Mouse (Mus musculus) kidney, adult 11 months (tissue): ENCODE data around the gene Mylk.

Experiments used
- DNase-seq: peaks from one replicate; pipeline ENCODE4 v3.0.0; 2022

Mylk gene

DNA sequence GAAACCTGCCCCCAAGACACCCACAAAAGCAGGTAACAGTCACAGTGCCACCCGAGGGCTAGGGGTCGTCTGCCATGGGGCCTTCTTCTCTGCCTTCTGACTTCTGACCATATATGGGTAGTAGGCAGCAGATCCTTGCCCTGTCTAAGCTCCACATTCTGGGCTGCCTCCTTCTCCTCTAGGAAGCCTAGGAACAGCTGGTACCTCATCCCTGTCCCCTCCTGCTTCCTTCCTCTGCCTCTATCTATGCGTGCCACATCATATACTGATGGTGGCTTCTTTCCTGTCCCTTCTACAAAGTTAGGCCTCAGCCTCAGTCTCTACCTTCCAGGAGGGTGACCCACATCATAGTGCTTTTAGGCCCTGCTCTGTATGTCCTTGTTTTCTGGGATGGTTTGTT lies 207.8 kb downstream of the Mylk start:
- no peak for DNase-seq

GRCm38 (mm10) chr16:34953501-34953900 lies 208.5 kb downstream of the Mylk start:
- no peak for DNase-seq

GRCm38 (mm10) chr16:34957487-34958230 lies 212.6 kb downstream of the Mylk start:
- no peak for DNase-seq

DNA sequence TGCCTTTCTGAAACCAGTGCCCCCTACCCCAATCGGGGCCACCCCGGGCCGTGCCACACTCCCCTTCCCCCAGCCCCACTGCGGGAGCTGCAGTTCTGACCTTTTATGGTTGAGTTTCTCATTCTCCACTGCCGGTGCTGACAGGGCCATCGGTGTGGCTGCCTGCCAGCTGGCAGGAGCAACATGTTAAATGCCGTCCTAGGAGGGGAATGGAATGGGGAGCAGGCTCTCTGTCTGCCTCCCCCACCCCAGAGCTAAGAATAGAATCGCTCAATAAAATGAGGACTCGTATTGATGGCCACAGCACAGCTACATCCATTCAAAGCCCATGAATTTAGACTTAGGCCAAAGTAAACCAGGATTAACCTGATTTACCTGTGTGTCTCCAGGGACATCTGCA lies 213.7 kb downstream of the Mylk start:
- peak; percentile 81 for DNase-seq

DNA sequence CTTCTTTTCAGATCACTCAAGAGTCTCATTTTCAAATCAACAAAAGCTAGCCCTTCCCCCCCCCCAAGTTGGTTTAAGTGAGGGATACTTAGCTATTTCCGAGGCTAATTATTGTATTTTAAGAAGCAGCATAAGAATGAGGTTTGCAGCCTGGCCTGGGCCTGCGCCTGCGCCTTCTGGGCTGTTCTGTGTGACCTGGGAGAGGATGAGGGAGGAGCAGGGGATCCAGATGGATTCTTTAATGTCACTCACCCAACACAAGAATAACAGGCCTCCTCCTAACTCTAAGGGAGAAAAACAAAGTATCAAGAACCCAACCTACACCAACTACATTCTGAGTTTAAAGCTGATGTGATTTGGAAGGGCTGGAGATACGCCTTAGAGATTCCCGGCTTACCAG lies 214.3 kb downstream of the Mylk start:
- no peak for DNase-seq

DNA sequence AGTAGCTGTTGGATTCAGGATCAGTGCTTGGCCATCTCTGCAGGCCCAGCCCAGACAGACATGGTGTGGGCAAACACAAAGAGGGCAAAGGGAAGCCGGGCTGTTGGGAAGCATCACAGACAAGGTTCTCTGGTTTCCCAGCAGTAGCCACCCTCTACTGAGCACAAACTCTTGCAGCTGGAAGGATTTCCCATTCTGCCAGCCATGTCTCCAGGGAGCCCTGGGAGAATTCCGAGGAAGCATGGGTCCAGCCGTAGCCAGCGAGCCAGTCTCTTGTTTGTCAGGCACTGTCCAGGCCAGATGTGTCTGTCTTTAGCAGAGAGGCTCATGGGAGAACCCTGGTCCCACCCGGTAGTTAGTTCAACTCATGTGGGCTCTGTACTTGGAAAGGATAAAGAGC lies 215.2 kb downstream of the Mylk start:
- DNase-seq = no peak

- DNase-seq = no peak
These were observed 216.0 kb downstream of the Mylk start for GRCm38 (mm10) chr16:34960866-34961582.

GRCm38 (mm10) chr16:34962322-34962721 lies 217.3 kb downstream of the Mylk start:
- DNase-seq = no peak

DNA sequence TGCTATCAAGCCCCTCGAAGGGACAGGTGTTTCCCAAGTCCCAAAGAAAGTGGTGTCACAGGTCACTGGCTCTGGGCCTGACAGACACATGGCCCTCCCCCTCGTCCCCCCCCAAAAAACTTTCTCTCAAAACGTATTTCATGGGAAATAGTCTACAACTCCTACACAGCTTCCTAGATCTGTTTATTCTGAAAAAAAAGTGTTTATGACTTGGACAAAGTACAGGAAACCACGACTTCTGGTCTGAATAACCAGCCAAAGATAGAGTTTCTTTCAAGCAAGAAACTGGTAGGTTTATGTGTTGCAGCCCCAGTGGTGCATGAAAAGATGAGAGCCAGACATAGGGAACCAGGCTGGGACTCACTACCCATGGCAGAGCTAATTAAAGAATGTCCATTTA lies 218.0 kb downstream of the Mylk start:
- DNase-seq = no peak

DNA sequence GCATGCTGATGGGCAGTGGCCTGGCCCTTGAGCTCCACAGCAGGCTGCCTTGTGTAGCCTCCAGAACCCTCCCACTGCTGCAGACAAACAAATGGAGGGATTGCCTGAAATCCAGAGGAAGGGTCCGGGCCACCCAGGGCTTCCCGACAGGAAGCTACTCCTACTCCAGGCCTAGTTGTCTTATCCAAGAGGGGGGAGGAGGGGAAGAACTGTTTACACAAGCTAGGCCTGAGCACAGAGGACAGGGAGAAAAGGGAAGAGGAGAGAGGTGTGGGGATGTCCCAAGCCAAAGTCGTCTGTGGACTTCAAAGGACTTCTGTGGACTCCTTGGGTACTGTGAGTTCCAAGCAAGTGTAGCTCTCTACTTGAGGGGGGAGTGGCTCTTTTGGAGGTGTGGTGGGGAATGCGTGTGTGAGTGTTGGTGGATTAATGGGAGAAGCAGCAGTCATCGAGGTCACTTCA lies 221.6 kb downstream of the Mylk start:
- no peak for DNase-seq

- peak; percentile 61 for DNase-seq
These were observed 222.2 kb downstream of the Mylk start for GRCm38 (mm10) chr16:34967120-34967800.

DNA sequence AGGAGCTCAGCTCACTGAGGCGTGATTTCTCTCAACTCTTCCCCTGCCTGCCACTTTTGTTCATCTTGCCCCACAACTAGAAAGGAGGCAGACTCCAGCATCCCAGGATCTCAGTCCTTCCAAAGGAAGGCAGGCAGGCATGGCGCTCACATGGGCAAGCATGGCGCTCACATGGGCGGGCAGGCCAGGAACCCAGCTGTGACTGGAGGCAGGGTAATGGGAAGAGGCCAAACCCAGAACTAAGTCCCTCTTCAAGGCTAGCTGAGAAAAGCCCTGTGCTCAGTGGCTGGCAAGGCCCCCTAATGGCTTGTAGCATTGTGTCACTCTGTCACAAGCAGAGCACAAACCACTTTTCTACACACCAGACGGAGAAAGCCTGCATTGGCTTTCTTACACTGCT lies 223.2 kb downstream of the Mylk start:
- DNase-seq = no peak

GRCm38 (mm10) chr16:34972471-34972870 lies 227.5 kb downstream of the Mylk start:
- no peak for DNase-seq

DNA sequence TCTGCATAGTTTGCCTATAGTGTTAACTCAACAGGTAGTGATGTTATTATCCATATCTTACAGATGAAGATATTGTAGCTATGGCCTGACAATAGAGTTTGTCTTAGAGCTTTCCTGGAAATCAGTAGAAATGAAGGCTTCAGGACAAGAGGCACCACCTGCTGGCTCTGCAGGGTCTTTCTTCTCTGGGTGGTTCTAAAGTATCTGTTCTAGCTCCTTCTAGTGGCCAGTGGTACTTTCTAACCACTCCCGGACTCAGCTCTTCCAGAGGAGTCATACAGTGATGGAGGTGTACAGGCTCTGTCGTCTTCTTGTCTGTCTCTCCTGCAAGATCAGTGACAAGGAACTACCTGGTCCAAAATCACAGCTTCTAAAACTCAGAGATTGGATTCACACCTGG lies 230.5 kb downstream of the Mylk start:
- no peak for DNase-seq

- no peak for DNase-seq
These were observed 231.6 kb downstream of the Mylk start for GRCm38 (mm10) chr16:34976630-34977029.

DNA sequence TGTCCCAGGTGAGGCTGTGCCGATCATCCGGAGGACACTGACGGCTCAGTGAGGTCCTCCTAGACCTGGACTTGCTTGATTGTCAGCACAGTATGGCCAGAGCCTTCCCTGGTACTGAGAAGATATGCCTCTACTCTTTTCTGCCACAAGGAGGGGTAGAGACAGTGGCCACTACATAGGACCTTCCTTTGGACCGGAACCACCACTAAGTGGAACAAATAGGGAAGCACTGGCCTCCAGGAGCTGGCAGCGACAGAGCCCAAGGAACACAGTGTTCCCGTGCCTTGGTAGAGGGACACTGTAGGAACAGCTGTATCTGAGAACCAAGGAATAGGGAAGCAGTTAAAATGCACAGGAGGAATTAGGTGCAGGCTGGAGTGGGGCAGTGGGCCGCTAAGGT lies 233.0 kb downstream of the Mylk start:
- no peak for DNase-seq

DNA sequence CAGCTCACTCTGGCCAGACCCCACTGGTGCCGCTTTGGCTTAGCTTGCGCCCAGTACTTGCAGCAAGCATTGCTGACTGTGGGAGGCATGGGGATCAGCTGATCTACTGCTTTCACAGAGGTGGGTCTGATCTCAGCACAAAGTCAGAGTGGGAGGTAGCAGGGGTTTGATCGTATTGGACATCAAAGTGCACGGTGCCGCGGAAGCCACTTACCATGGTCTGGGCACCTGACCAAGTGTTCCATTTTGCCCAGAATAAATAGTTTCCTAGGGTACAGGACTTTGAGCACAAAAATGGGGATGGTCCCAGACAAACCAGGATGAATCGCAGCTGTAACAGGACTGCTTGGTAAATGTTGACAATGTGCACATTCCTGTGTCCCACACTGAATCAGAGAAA lies 236.0 kb downstream of the Mylk start:
- DNase-seq = no peak

DNA sequence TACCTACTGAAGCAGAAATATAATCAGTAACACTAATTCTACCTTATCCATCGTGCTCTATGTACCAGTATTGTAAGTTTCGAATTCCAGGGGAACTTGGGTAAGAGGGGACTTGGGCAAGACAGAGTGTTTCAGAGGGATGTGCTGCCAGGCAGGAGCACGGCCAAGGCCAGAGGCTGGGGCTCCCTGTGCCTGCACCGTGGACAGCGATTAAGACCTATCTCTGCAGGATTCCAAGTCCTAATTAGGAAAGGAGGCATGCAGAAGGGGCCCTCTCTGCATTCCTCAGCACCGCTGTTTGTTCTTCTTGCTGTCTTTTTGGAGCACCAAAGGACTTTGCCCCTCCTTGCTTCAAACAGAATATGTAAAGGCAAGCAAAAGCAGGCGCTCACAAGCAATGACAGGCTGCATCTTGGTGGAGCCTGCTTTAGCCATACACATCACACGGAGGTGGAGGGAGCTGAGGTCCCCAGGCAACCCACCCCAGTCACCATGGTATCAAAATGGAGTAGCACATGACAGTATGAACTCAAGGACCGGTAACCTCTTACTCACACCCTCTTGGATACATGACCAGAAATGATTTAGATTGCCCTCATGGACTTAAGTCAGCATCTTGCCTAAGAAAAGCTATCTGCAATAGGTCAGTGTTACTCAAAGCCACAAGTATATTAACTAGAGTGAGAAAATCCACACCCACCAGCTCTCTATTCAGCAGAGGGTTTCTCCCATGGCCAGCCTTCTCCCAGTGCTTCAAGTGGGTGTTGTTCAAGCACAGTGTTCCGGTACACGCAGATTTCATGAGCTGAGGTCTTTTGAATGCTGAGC lies 239.4 kb downstream of the Mylk start:
- no peak for DNase-seq

DNA sequence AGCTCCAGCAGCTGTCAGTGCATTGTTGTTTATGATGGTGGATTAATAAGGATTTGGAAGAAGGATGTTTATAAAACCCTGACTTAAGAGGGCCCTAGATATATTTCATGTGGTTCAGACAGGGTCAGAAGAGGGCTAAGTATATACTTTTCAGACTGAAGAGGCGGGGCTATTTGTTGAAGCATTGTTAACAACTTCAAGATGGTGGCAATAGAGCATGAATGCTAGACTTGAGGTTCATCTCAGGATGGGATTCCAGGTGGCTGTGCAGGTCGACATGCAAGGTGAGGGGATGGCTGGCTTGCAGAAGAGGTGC lies 240.0 kb downstream of the Mylk start:
- DNase-seq = no peak

DNA sequence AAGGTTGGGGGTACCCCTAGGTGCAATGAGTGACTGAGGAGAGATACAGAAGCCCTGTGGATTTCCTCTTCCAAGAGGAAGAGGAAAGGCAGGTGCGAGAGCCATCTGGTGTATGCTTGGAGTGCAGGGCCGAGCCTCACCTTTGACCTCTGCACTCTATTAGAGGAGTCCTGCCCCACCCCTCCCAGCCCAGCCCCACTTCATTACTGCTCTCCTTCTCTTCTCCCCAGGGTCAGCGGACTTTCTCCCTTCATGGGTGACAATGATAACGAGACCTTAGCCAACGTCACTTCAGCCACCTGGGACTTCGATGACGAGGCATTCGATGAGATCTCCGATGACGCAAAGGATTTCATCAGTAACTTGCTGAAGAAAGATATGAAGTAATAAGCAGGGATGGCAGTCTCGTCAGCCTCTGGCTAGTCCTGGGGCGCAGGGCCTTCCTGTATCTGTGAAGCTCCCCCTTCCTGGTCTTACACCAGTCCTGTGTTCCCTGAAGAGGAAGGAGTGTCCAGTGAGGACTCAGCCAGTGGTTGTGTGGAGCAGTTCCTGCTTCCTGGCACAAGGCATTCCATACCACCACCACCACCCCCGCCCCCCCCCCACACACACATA lies 241.3 kb downstream of the Mylk start:
- DNase-seq = no peak

DNA sequence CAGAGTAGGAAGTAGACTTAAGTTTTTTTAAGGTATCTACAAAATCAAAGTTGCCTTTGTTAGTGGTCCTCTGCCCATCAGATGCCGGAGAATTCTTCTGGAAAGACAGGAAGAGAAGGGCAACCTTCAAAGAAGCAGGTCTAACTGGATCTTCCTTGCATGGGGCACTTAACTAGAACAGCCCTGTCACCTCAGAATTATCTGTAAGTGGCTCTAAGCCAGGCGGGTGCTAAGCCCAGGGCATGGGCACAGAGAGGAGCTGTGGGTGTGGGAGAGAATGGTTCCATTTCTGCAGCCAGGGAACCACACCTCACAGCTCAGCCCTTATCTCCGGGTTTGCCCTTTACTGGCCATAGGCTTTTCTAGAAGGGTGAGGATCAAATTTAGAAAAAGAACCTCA lies 246.4 kb downstream of the Mylk start:
- no peak for DNase-seq

DNA sequence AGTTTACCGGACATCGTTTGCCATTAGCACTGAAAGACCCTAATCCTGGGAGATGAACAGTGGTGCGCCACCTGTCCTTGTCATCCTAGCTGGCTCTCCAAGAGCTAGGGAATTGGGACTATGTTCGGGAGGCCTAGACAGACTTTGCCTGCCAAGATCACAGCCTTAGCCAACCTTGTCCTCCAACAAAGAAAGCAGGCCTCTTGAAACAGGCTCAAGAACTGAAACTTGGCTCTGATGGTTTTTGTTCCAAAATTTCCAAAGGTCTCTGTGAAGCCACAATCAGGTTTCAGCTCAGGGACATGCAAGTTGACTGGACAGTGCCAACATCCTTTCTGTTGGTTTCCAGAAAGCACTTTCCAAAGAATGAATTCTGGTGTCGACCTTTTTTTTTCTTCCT lies 247.8 kb downstream of the Mylk start:
- DNase-seq = no peak
